Mouse (Mus musculus): ENCODE results near the gene Stat5a.

The Stat5a gene

GRCm38 (mm10) chr11:100836923-100837702 is 22.0 kb upstream of the Stat5a start:
- DNase-seq (ENCODE audit: low spot score in 2 of 2): no peak

- DNase-seq (ENCODE audit: low spot score in 2 of 2): no peak
Observed at GRCm38 (mm10) chr11:100838894-100839293, 20.3 kb upstream of the Stat5a start.

- no peak for DNase-seq (ENCODE audit: low spot score in 2 of 2)
Observed at GRCm38 (mm10) chr11:100839523-100839922, 19.6 kb upstream of the Stat5a start.

GRCm38 (mm10) chr11:100840866-100841265 is 18.3 kb upstream of the Stat5a start:
- DNase-seq (ENCODE audit: low spot score in 2 of 2): no peak

- DNase-seq (ENCODE audit: low spot score in 2 of 2): no peak
Observed at GRCm38 (mm10) chr11:100842025-100842424, 17.1 kb upstream of the Stat5a start.

GRCm38 (mm10) chr11:100843070-100843669 is 16.0 kb upstream of the Stat5a start:
- no peak for DNase-seq (ENCODE audit: low spot score in 2 of 2)

- no peak for DNase-seq (ENCODE audit: low spot score in 2 of 2)
Observed at GRCm38 (mm10) chr11:100844121-100844520, 15.0 kb upstream of the Stat5a start.

- no peak for DNase-seq (ENCODE audit: low spot score in 2 of 2)
Observed at GRCm38 (mm10) chr11:100845793-100846192, 13.4 kb upstream of the Stat5a start.

GRCm38 (mm10) chr11:100847572-100847971 is 11.6 kb upstream of the Stat5a start:
- no peak for DNase-seq (ENCODE audit: low spot score in 2 of 2)

- no peak for DNase-seq (ENCODE audit: low spot score in 2 of 2)
Observed at GRCm38 (mm10) chr11:100848080-100848479, 11.1 kb upstream of the Stat5a start.

- DNase-seq (ENCODE audit: low spot score in 2 of 2): no peak
Observed at GRCm38 (mm10) chr11:100848789-100849379, 10.3 kb upstream of the Stat5a start.

- DNase-seq (ENCODE audit: low spot score in 2 of 2): no peak
Observed at GRCm38 (mm10) chr11:100849456-100850037, 9.6 kb upstream of the Stat5a start.

- peak; percentile 68 to 78 for DNase-seq (ENCODE audit: low spot score in 2 of 2)
Observed at GRCm38 (mm10) chr11:100850038-100850777, 8.9 kb upstream of the Stat5a start, which contains the start of gene Stat5b. Stat5b (minus strand) TSS chr11:100850724.

GRCm38 (mm10) chr11:100850778-100851528 is 8.2 kb upstream of the Stat5a start:
- DNase-seq (ENCODE audit: low spot score in 2 of 2): peak; percentile 49 to 60

- no peak for DNase-seq (ENCODE audit: low spot score in 2 of 2)
Observed at GRCm38 (mm10) chr11:100852088-100852487, 7.1 kb upstream of the Stat5a start.

GRCm38 (mm10) chr11:100853018-100853417 is 6.1 kb upstream of the Stat5a start:
- no peak for DNase-seq (ENCODE audit: low spot score in 2 of 2)

- no peak for DNase-seq (ENCODE audit: low spot score in 2 of 2)
Observed at GRCm38 (mm10) chr11:100854268-100854667, 4.9 kb upstream of the Stat5a start.

GRCm38 (mm10) chr11:100855178-100855577 is 4.0 kb upstream of the Stat5a start:
- no peak for DNase-seq (ENCODE audit: low spot score in 2 of 2)

GRCm38 (mm10) chr11:100857960-100858359 is 1.2 kb upstream of the Stat5a start:
- no peak for DNase-seq (ENCODE audit: low spot score in 2 of 2)

- DNase-seq (ENCODE audit: low spot score in 2 of 2): no peak
Observed at GRCm38 (mm10) chr11:100859579-100860075, 476 bp downstream of the Stat5a start.
